26 mouse cellular contexts compared by ENCODE assay signal in genomic region chr2:156642931-156643330, GRCm38 (mm10).
"Had no signal": no experiment of that assay in that cellular context is flagged by ENCODE, and none has a peak within 500 bp of the region (broad histone marks: within the 10 kb centered on the region; RNA-seq: fewer than 3 reads in every experiment).

No protein-coding gene starts in this region.

- H3K27me3 ChIP-seq: hindbrain, embryonic 13.5 days; hindbrain, embryonic 15.5 days had no signal

- H3K4me1 ChIP-seq: heart, embryonic 12.5 days; kidney, embryonic 15.5 days; liver, embryonic 13.5 days had no signal

- H3K4me2 ChIP-seq: heart, embryonic 12.5 days; hindbrain, embryonic 13.5 days; hindbrain, embryonic 15.5 days; kidney, embryonic 15.5 days; limb, embryonic 12.5 days; liver, embryonic 11.5 days; liver, embryonic 13.5 days had no signal

- DNase-seq: gastrocnemius, adult 2 months; gastrocnemius, postnatal 10 days; gastrocnemius, postnatal 25 days; heart, adult 18-20 months; heart, postnatal 14 days; heart, postnatal 36 days; kidney, adult 11 months; kidney, adult 2 months; kidney, adult 9 months; kidney, postnatal 10 days; kidney, postnatal 25 days; kidney, postnatal 4 days; liver; liver, embryonic 13.5 days had no signal

- H3K27ac ChIP-seq: gastrocnemius, adult 2 months; heart, embryonic 10.5 days; hindbrain, embryonic 13.5 days; hindbrain, embryonic 15.5 days; hindbrain, postnatal 0 days; kidney, embryonic 15.5 days; layer of hippocampus, adult 2 months; left cerebral cortex, adult 2 months; limb, embryonic 10.5 days; limb, embryonic 12.5 days; liver, embryonic 13.5 days had no signal

- H3K9me3 ChIP-seq: heart, embryonic 10.5 days; hindbrain, embryonic 13.5 days; hindbrain, embryonic 15.5 days; kidney, embryonic 15.5 days; limb, embryonic 10.5 days; limb, embryonic 12.5 days; liver, embryonic 13.5 days had no signal

- H3K4me3 ChIP-seq: gastrocnemius, adult 2 months; heart, embryonic 10.5 days; heart, embryonic 12.5 days; hindbrain, embryonic 13.5 days; hindbrain, embryonic 15.5 days; kidney, embryonic 15.5 days; layer of hippocampus, adult 2 months; left cerebral cortex, adult 2 months; limb, embryonic 10.5 days; limb, embryonic 12.5 days; liver, embryonic 13.5 days had no signal

- H3K36me3 ChIP-seq: heart, embryonic 10.5 days; heart, embryonic 12.5 days; hindbrain, embryonic 13.5 days; hindbrain, embryonic 15.5 days; kidney, embryonic 15.5 days; limb, embryonic 10.5 days; limb, embryonic 12.5 days; liver, embryonic 13.5 days had no signal

- ATAC-seq: hindbrain, postnatal 0 days; intestine, embryonic 16.5 days had no signal

- H3K9ac ChIP-seq: heart, embryonic 12.5 days; hindbrain, embryonic 13.5 days; hindbrain, embryonic 15.5 days; kidney, embryonic 15.5 days; limb, embryonic 12.5 days; liver, embryonic 13.5 days had no signal
